Mouse (Mus musculus): Measurements from ENCODE around the gene Snu13.

Gene Snu13

GRCm38 (mm10) chr15:82027276-82027675 lies 20.1 kb downstream of the Snu13 start:
- no peak for DNase-seq (ENCODE audit: low read depth, low spot score)

- no peak for DNase-seq (ENCODE audit: low read depth, low spot score)
These were observed 23.3 kb downstream of the Snu13 start for GRCm38 (mm10) chr15:82023965-82024635.

- no peak for DNase-seq (ENCODE audit: low read depth, low spot score)
These were observed 24.8 kb downstream of the Snu13 start for GRCm38 (mm10) chr15:82022535-82023088.

- DNase-seq (ENCODE audit: low read depth, low spot score): no peak
These were observed 28.1 kb downstream of the Snu13 start for GRCm38 (mm10) chr15:82019288-82019687.

GRCm38 (mm10) chr15:82017461-82017860 lies 29.9 kb downstream of the Snu13 start:
- no peak for DNase-seq (ENCODE audit: low read depth, low spot score)

- no peak for DNase-seq (ENCODE audit: low read depth, low spot score)
These were observed 30.6 kb downstream of the Snu13 start for GRCm38 (mm10) chr15:82016830-82017229.

- peak; percentile 100 for DNase-seq (ENCODE audit: low read depth, low spot score)
These were observed 31.1 kb downstream of the Snu13 start for GRCm38 (mm10) chr15:82016101-82016808.

- DNase-seq (ENCODE audit: low read depth, low spot score): peak; percentile 71
These were observed 31.9 kb downstream of the Snu13 start for GRCm38 (mm10) chr15:82015392-82016100.

GRCm38 (mm10) chr15:82014745-82015391 lies 32.5 kb downstream of the Snu13 start:
- no peak for DNase-seq (ENCODE audit: low read depth, low spot score)

GRCm38 (mm10) chr15:82011947-82012346 lies 35.5 kb downstream of the Snu13 start:
- no peak for DNase-seq (ENCODE audit: low read depth, low spot score)

- no peak for DNase-seq (ENCODE audit: low read depth, low spot score)
These were observed 43.1 kb downstream of the Snu13 start for GRCm38 (mm10) chr15:82004257-82004656.

- DNase-seq (ENCODE audit: low read depth, low spot score): no peak
These were observed 53.4 kb downstream of the Snu13 start for GRCm38 (mm10) chr15:81993992-81994391.

GRCm38 (mm10) chr15:81990549-81990948 lies 56.8 kb downstream of the Snu13 start:
- DNase-seq (ENCODE audit: low read depth, low spot score): no peak
